ENCODE assay signal across 8 mouse cellular contexts in the genomic region with DNA sequence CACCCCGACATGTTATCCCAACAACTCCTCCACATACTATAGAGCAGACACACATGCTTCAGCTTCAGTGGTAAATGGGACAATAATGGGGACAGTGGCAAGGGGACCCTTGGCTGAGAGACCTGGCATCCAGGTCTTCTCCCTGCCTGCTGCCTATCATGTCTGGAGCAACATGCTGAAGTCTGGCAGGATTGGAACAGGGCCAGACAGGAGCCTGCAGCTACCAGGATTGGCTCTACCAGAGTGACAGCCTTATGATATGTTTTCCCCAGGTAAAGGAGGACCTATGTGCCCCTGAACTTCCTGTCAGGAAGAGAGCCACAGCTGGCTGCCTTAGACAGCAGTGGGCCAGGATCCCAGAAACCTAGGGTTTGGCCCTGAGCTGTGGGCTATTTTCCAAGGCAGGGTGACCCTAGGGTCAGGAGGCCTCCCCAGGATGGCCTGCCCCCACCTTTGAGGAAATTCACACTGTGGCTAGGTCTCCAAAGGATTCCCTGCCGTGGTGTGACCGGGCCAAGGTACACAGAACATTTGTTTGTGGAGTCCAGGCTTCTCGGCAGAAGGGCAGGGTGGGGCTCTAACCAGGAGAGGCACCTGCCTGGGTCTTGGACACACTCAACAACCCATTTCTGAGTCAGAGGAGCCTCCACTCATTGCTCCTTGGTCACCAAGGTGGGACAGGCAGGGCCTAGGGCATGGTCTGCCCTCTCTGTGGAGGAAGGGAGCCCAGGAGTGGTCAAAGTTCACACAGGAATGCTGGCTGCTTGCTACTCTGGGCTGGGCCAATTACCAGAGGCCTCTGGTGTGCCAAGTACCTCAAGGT.
DNase-seq lines count a peak whose midpoint lies in the region; ATAC-seq lines count a peak whose summit lies in the region.

No protein-coding gene starts in this region.

- peak; percentile 32 for DNase-seq in gastrocnemius, adult 18-20 months (ENCODE audit: low spot score)
- no peak for DNase-seq in gastrocnemius, postnatal 10 days
- DNase-seq in lung, postnatal 25 days (ENCODE audit: low spot score) = peak; percentile 72
- no peak for DNase-seq in thymus, adult 18-20 months
- DNase-seq in MN1 (ENCODE audit: low spot score) = no peak
- DNase-seq in frontal cortex, postnatal 36 days (ENCODE audit: low spot score in 2 of 2) = no peak

- no peak overlapping the region for H3K4me2 ChIP-seq in heart, embryonic 12.5 days
- no peak overlapping the region for H3K4me2 ChIP-seq in kidney, embryonic 15.5 days

- H3K27me3 ChIP-seq in heart, embryonic 12.5 days (replicated peaks) = no peaks in the 10 kb centered on the region
- no peaks in the 10 kb centered on the region for H3K27me3 ChIP-seq in kidney, embryonic 15.5 days

- 61% methylated on average over 4 of the region's 4 CpGs for WGBS in heart, embryonic 12.5 days
- 53% methylated on average over 4 of the region's 4 CpGs for WGBS in kidney, embryonic 15.5 days

- no peaks in the 10 kb centered on the region for H3K36me3 ChIP-seq in heart, embryonic 12.5 days
- H3K36me3 ChIP-seq in kidney, embryonic 15.5 days = no peaks in the 10 kb centered on the region

- no peaks in the 10 kb centered on the region for H3K9me3 ChIP-seq in heart, embryonic 12.5 days (replicated peaks)
- no peaks in the 10 kb centered on the region for H3K9me3 ChIP-seq in kidney, embryonic 15.5 days (replicated peaks)

- H3K4me1 ChIP-seq in heart, embryonic 12.5 days (replicated peaks) = peaks cover 35% of the 10 kb centered on the region
- peaks cover 39% of the 10 kb centered on the region for H3K4me1 ChIP-seq in kidney, embryonic 15.5 days

- H3K4me3 ChIP-seq in heart, embryonic 12.5 days = no peak overlapping the region
- no peak overlapping the region for H3K4me3 ChIP-seq in kidney, embryonic 15.5 days (replicated peaks)

- no peak overlapping the region for H3K9ac ChIP-seq in heart, embryonic 12.5 days
- no peak overlapping the region for H3K9ac ChIP-seq in kidney, embryonic 15.5 days

- H3K27ac ChIP-seq in heart, embryonic 12.5 days (ENCODE audit: poor library complexity, severe bottlenecking) = no peak overlapping the region
- H3K27ac ChIP-seq in kidney, embryonic 15.5 days = peak overlapping the region; percentile 9; the same call in 1 of the 2 replicates

- peak; percentile 54 for ATAC-seq in heart, embryonic 12.5 days (ENCODE audit: insufficient number of reproducible peaks, low FRiP score)
- peak; percentile 29; the same call in 1 of the 2 replicates for ATAC-seq in kidney, embryonic 15.5 days (replicated peaks; ENCODE audit: low FRiP score)

Comparison
In these comparisons a context has a peak if more than half of its experiments do, and no peak if none do; other contexts are left out.
1. DNase-seq: peak in gastrocnemius, adult 18-20 months (single experiment) and lung, postnatal 25 days (single experiment); none in gastrocnemius, postnatal 10 days (single experiment), thymus, adult 18-20 months (0 of 2), MN1 (single experiment) and frontal cortex, postnatal 36 days (0 of 2).